Mouse (Mus musculus) kidney, adult 2 months (tissue): Measurements from ENCODE around the gene Snx29.

Experiments used
- CTCF ChIP-seq: fragments of 200-500 bp; conservative IDR thresholded peaks from 2 replicates; pipeline ENCODE4 v1.5.1; 2011; ENCODE audit warnings: low read depth, mild to moderate bottlenecking, control low read depth, low read length, moderate library complexity, mixed read lengths; ENCODE audit not compliant: insufficient read depth, insufficient read length
- POLR2A ChIP-seq: fragments of 200-500 bp; IDR thresholded peaks from one replicate; pipeline ENCODE4 v1.6.1; 2011; ENCODE audit warnings: low read depth, low read length, control low read depth

DNA sequence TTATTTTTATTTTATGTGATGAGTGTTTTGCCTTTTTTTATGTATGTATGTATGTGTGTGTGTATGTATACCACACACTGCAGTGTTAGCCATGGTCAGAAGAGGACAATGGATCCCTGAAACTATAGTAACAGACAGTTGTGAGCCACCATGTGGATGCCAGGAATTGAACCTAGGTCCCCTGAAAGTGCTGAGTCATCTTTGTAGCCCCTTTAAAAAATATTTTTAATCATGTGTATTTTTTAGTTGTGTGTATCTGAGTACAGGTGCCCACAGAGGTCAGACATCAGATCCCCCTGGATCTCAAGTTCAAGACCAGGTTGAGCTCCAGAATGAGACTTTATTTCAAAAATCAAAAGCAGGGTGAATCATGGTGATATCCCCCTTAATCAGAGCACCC, 19.0 kb upstream of the Snx29 start:
- TF ChIP-seq CTCF = no peak
- no peak for TF ChIP-seq POLR2A
